Mouse (Mus musculus): ENCODE measurements around the gene Dnajc11. TPM values are rescaled to one million over a fixed set of nuclear protein-coding genes. Genes with fewer than 3 reads are reported as not detected.
A peak's percentile ranks its signal among the peaks of the same experiment; 100 is the strongest.

The Dnajc11 gene
- polyA plus RNA-seq, 1 experiment from 2014 or later = 73.2 TPM

GRCm38 (mm10) chr4:151904098-151904497, 29.4 kb upstream of the Dnajc11 start:
- Histone ChIP-seq H3K27me3 (replicated peaks) (0 out of 2 replicates have a peak, but pooled peaks cover 2% of the 10 kb centered on the region), H3K4me3 (replicated peaks) (no peak overlapping the region), H3K27ac (no peak overlapping the region), H3K9me3 (no peaks in the 10 kb centered on the region), H3K9ac (no peak overlapping the region), H3K36me3 (no peaks in the 10 kb centered on the region), H3K4me2 (replicated peaks) (no peak overlapping the region), H3K4me1 (replicated peaks) (0 out of 2 replicates have a peak, but pooled peaks cover 6% of the 10 kb centered on the region)
- WGBS = 37% methylated on average over 11 of the region's 11 CpGs
- no peak for ATAC-seq

- H3K36me3 ChIP-seq = no peaks in the 10 kb centered on the region
- ATAC-seq = no peak
- no peaks in the 10 kb centered on the region for H3K9me3 ChIP-seq
- 74% methylated on average over 4 of the region's 4 CpGs for WGBS
- H3K4me1 ChIP-seq (replicated peaks) = 0 out of 2 replicates have a peak, but pooled peaks cover 6% of the 10 kb centered on the region
- H3K27me3 ChIP-seq (replicated peaks) = 0 out of 2 replicates have a peak, but pooled peaks cover 2% of the 10 kb centered on the region
- H3K4me3 ChIP-seq (replicated peaks) = no peak overlapping the region
- no peak overlapping the region for H3K9ac ChIP-seq
- no peak overlapping the region for H3K4me2 ChIP-seq (replicated peaks)
- H3K27ac ChIP-seq = no peak overlapping the region
Measured at GRCm38 (mm10) chr4:151905621-151906020, 27.9 kb upstream of the Dnajc11 start.

- H3K4me1 ChIP-seq (replicated peaks) = 0 out of 2 replicates have a peak, but pooled peaks cover 4% of the 10 kb centered on the region
- 71% methylated on average over 26 of the region's 26 CpGs for WGBS
- H3K4me3 ChIP-seq (replicated peaks) = no peak overlapping the region
- H3K27me3 ChIP-seq (replicated peaks) = 0 out of 2 replicates have a peak, but pooled peaks cover 2% of the 10 kb centered on the region
- no peak overlapping the region for H3K9ac ChIP-seq
- ATAC-seq = no peak
- no peak overlapping the region for H3K27ac ChIP-seq
- H3K36me3 ChIP-seq = no peaks in the 10 kb centered on the region
- no peaks in the 10 kb centered on the region for H3K9me3 ChIP-seq
- 0 out of 2 replicates have a peak overlapping the region, but pooled peaks have one; percentile 14 for H3K4me2 ChIP-seq (replicated peaks)
Measured at GRCm38 (mm10) chr4:151907577-151908343, 25.7 kb upstream of the Dnajc11 start.

- Histone ChIP-seq H3K27me3 (replicated peaks) (0 out of 2 replicates have a peak, but pooled peaks cover 2% of the 10 kb centered on the region), H3K4me3 (replicated peaks) (no peak overlapping the region), H3K36me3 (no peaks in the 10 kb centered on the region), H3K27ac (no peak overlapping the region), H3K9ac (no peak overlapping the region), H3K4me1 (replicated peaks) (0 out of 2 replicates have a peak, but pooled peaks cover 2% of the 10 kb centered on the region), H3K9me3 (no peaks in the 10 kb centered on the region), H3K4me2 (replicated peaks) (no peak overlapping the region)
- 70% methylated on average over 8 of the region's 8 CpGs for WGBS
- no peak for ATAC-seq
Measured at GRCm38 (mm10) chr4:151908809-151909208, 24.7 kb upstream of the Dnajc11 start.

- H3K4me2 ChIP-seq (replicated peaks) = no peak overlapping the region
- H3K9ac ChIP-seq = no peak overlapping the region
- H3K4me1 ChIP-seq (replicated peaks) = no peaks in the 10 kb centered on the region
- no peak for ATAC-seq
- no peak overlapping the region for H3K4me3 ChIP-seq (replicated peaks)
- H3K27ac ChIP-seq = no peak overlapping the region
- H3K9me3 ChIP-seq = no peaks in the 10 kb centered on the region
- no peaks in the 10 kb centered on the region for H3K36me3 ChIP-seq
- H3K27me3 ChIP-seq (replicated peaks) = no peaks in the 10 kb centered on the region
- WGBS = 86% methylated on average over 11 of the region's 11 CpGs
Measured at GRCm38 (mm10) chr4:151916271-151916670, 17.2 kb upstream of the Dnajc11 start.

- ATAC-seq = no peak
- Histone ChIP-seq H3K4me1 (replicated peaks) (no peaks in the 10 kb centered on the region), H3K27ac (no peak overlapping the region), H3K27me3 (replicated peaks) (no peaks in the 10 kb centered on the region), H3K4me3 (replicated peaks) (no peak overlapping the region), H3K9me3 (0 out of 2 replicates have a peak, but pooled peaks cover 5% of the 10 kb centered on the region), H3K4me2 (replicated peaks) (no peak overlapping the region), H3K36me3 (no peaks in the 10 kb centered on the region), H3K9ac (no peak overlapping the region)
- 67% methylated on average over 20 of the region's 20 CpGs for WGBS
Measured at GRCm38 (mm10) chr4:151919135-151919840, 14.2 kb upstream of the Dnajc11 start.

DNA sequence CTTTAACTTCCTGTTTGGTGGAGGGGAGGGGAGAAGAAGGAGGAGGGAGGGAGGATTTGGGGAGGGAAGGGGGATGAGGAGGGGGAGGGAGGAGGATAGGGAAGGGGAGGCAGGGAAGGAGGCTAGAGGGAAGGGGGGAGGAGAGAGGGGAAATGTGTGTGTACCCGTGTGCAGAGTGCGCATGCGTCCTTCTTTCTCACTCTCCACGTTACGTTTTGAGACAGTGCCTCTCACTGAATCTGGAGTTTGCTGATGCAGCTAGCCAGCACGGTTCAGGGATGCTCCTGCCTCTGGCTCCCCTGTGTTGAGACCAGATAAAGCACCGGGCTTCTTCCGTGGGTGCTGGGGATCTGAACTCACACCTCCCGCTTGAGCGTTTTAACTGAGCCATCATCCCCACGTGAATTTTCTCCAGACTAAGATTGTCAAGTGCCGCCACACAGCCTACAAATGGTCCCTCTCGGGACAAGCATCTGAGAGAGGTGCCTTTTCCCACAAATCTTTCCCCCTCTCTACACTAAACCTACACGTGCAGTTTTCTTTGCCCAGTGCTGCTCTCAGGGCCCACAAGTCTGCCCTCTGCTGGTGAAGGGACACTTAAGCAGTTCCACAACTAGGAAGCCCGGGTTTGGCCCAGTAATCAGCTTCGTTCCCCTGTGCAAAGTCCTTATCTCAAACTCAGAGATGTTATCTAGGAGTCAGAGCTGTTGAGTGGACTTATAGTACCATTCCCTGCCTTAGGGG, 13.4 kb upstream of the Dnajc11 start:
- Histone ChIP-seq H3K9ac (no peak overlapping the region), H3K27me3 (replicated peaks) (no peaks in the 10 kb centered on the region), H3K9me3 (0 out of 2 replicates have a peak, but pooled peaks cover 5% of the 10 kb centered on the region), H3K27ac (no peak overlapping the region), H3K4me3 (replicated peaks) (no peak overlapping the region), H3K4me2 (replicated peaks) (peak overlapping the region; percentile 49), H3K4me1 (replicated peaks) (no peaks in the 10 kb centered on the region), H3K36me3 (no peaks in the 10 kb centered on the region)
- ATAC-seq = peak; percentile 53; the same call in 1 of the 2 replicates
- WGBS = 29% methylated on average over 16 of the region's 16 CpGs

- 88% methylated on average over 3 of the region's 3 CpGs for WGBS
- Histone ChIP-seq H3K36me3 (no peaks in the 10 kb centered on the region), H3K4me1 (replicated peaks) (no peaks in the 10 kb centered on the region), H3K9me3 (0 out of 2 replicates have a peak, but pooled peaks cover 5% of the 10 kb centered on the region), H3K27me3 (replicated peaks) (no peaks in the 10 kb centered on the region), H3K27ac (no peak overlapping the region), H3K4me3 (replicated peaks) (no peak overlapping the region), H3K9ac (no peak overlapping the region), H3K4me2 (replicated peaks) (no peak overlapping the region)
- ATAC-seq = no peak
Measured at GRCm38 (mm10) chr4:151922124-151922523, 11.4 kb upstream of the Dnajc11 start.

DNA sequence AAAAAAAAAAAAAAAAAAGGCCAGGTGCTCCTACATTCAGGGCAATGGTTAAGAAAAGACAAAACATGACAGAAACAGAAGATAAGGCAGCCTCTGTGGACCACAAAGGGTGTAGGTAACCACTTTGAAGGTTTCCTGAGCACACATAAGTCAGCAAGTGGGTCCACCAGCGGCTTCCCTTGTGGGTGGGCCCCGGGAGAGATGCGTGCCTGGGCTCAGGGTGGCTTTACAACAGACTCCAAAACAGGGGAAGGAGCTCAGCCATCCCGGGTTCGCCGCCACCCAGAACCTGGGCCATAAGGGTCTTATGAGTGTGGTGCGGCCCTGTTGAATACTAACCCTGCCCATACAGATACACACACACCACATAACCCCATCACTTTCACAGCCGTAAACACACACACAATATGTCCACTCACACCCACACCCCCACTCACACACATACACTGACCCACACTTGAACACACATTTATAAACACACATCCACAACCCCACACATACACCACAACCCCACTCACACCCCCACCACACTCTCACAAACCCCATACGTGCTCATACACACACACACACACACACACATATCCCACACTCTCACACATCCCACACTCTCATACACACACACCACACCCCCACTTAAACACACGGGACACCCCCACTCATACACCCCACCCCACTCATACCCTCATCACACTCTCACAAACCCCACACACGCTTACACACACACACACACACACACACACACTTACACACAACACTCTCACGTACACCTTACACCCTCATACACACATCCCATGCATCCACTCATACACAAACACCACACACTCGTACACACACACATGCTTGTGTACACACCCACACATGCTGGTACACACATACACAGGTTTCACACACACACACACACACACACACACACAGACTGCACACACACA, 651 bp upstream of the Dnajc11 start:
- Histone ChIP-seq H3K4me1 (replicated peaks) (peaks cover 17% of the 10 kb centered on the region), H3K4me2 (replicated peaks) (peak overlapping the region; percentile 35; the same call in 1 of the 2 replicates), H3K9me3 (no peaks in the 10 kb centered on the region), H3K36me3 (no peaks in the 10 kb centered on the region), H3K27me3 (replicated peaks) (no peaks in the 10 kb centered on the region), H3K27ac (no peak overlapping the region), H3K9ac (no peak overlapping the region), H3K4me3 (replicated peaks) (peak overlapping the region; percentile 99)
- peak; percentile 75 for ATAC-seq
- 73% methylated on average over 13 of the region's 13 CpGs for WGBS

- no peaks in the 10 kb centered on the region for H3K36me3 ChIP-seq
- H3K27ac ChIP-seq = 0 out of 2 replicates have a peak overlapping the region, but pooled peaks have one; percentile 48
- peak overlapping the region; percentile 99 for H3K4me3 ChIP-seq (replicated peaks)
- H3K4me2 ChIP-seq (replicated peaks) = peak overlapping the region; percentile 89
- ATAC-seq = 0 out of 2 replicates have a peak, but pooled peaks have one; percentile 4
- H3K9ac ChIP-seq = peak overlapping the region; percentile 99
- WGBS = under 1% methylated on average over 23 of the region's 23 CpGs
- H3K4me1 ChIP-seq (replicated peaks) = peaks cover 22% of the 10 kb centered on the region
- no peaks in the 10 kb centered on the region for H3K9me3 ChIP-seq
- no peaks in the 10 kb centered on the region for H3K27me3 ChIP-seq (replicated peaks)
Measured at GRCm38 (mm10) chr4:151934215-151934572, 703 bp downstream of the Dnajc11 start.

GRCm38 (mm10) chr4:151937441-151937840, 4.0 kb downstream of the Dnajc11 start:
- no peak overlapping the region for H3K4me2 ChIP-seq (replicated peaks)
- H3K9ac ChIP-seq = no peak overlapping the region
- H3K36me3 ChIP-seq = no peaks in the 10 kb centered on the region
- H3K27me3 ChIP-seq (replicated peaks) = no peaks in the 10 kb centered on the region
- no peak for ATAC-seq
- no peak overlapping the region for H3K4me3 ChIP-seq (replicated peaks)
- H3K9me3 ChIP-seq = no peaks in the 10 kb centered on the region
- 86% methylated on average over 13 of the region's 13 CpGs for WGBS
- H3K27ac ChIP-seq = no peak overlapping the region
- peaks cover 22% of the 10 kb centered on the region for H3K4me1 ChIP-seq (replicated peaks)

All from intestine, embryonic 15.5 days (tissue).